Mouse (Mus musculus) ES-Bruce4 (cell line): ENCODE measurements around the gene Cep63. TPM values are rescaled to one million over a fixed set of nuclear protein-coding genes. Genes with fewer than 3 reads are reported as not detected.

Experiments
- H3K27ac ChIP-seq: 2 replicates; pipeline ENCODE4 v1.5.1; 2012; ENCODE audit warnings: low read length, inconsistent platforms; ENCODE audit not compliant: insufficient read depth
- H3K27me3 ChIP-seq: 2 replicates; pipeline ENCODE4 v1.6.1; 2012; ENCODE audit warnings: mild to moderate bottlenecking, low read length, inconsistent platforms; ENCODE audit not compliant: control insufficient read depth, poor library complexity, insufficient read depth, severe bottlenecking
- H3K36me3 ChIP-seq: 2 replicates; pipeline ENCODE4 v1.6.1; 2012; ENCODE audit warnings: inconsistent platforms, mild to moderate bottlenecking, low read length, moderate library complexity; ENCODE audit not compliant: control insufficient read depth, poor library complexity, insufficient read depth, severe bottlenecking
- H3K4me1 ChIP-seq: one replicate; pipeline ENCODE4 v1.8.1; 2011; ENCODE audit warnings: low read length; ENCODE audit not compliant: control insufficient read depth, insufficient read depth
- H3K4me3 ChIP-seq: 2 replicates; pipeline ENCODE4 v1.5.1; 2011; ENCODE audit warnings: low read depth, mild to moderate bottlenecking, low read length
- H3K9ac ChIP-seq: 2 replicates; pipeline ENCODE4 v1.6.1; 2012; ENCODE audit warnings: low read depth, mild to moderate bottlenecking, inconsistent platforms; ENCODE audit not compliant: poor library complexity, severe bottlenecking
- H3K9me3 ChIP-seq: replicated peaks from 2 replicates; pipeline ENCODE4 v1.6.1; 2012; ENCODE audit warnings: mild to moderate bottlenecking, low read length, inconsistent platforms; ENCODE audit not compliant: control insufficient read depth, poor library complexity, insufficient read depth, severe bottlenecking
- CTCF ChIP-seq: IDR thresholded peaks from one replicate; pipeline ENCODE4 v1.8.1; 2011; ENCODE audit warnings: low read depth, low read length
- EP300 ChIP-seq: IDR thresholded peaks from 2 replicates; pipeline ENCODE4 v1.6.1; 2011; ENCODE audit warnings: low read depth, low read length; ENCODE audit not compliant: insufficient read depth
- POLR2A ChIP-seq: IDR thresholded peaks from one replicate; pipeline ENCODE4 v1.8.1; 2011; ENCODE audit warnings: low read length; ENCODE audit not compliant: insufficient read depth
- polyA plus RNA-seq: library from polyadenylated mRNA; stranded (reverse); fragments of >200 nt; gene quantifications from 2 replicates; pipeline ENCODE4 v1.2.4, GENCODE M21; 2011; ENCODE audit warnings: low read depth; ENCODE audit not compliant: missing spikeins, insufficient read depth, insufficient read length

Gene Cep63
- polyA plus RNA-seq, 1 experiment, result 20.9 TPM

GRCm38 (mm10) chr9:102601187-102601586 is 25.1 kb downstream of the Cep63 start:
- no peak overlapping the region for H3K9ac ChIP-seq
- peaks cover 7% of the 10 kb centered on the region; the same call in 1 of the 2 replicates for H3K36me3 ChIP-seq
- no peak for TF ChIP-seq CTCF
- no peak for TF ChIP-seq POLR2A
- TF ChIP-seq EP300, result no peak
- H3K27ac ChIP-seq, result no peak overlapping the region
- H3K4me3 ChIP-seq, result no peak overlapping the region
- no peaks in the 10 kb centered on the region for H3K4me1 ChIP-seq
- no peaks in the 10 kb centered on the region for H3K9me3 ChIP-seq
- no peaks in the 10 kb centered on the region for H3K27me3 ChIP-seq

- no peak overlapping the region for H3K4me3 ChIP-seq
- H3K9me3 ChIP-seq, result no peaks in the 10 kb centered on the region
- no peaks in the 10 kb centered on the region for H3K27me3 ChIP-seq
- no peak overlapping the region for H3K27ac ChIP-seq
- TF ChIP-seq EP300 (no peak), CTCF (no peak), POLR2A (no peak)
- H3K4me1 ChIP-seq, result no peaks in the 10 kb centered on the region
- H3K9ac ChIP-seq, result no peak overlapping the region
- H3K36me3 ChIP-seq, result 0 out of 2 replicates have a peak, but pooled peaks cover 2% of the 10 kb centered on the region
Observed at GRCm38 (mm10) chr9:102595662-102596436, 30.5 kb downstream of the Cep63 start.

- Histone ChIP-seq H3K4me1 (no peaks in the 10 kb centered on the region), H3K27ac (no peak overlapping the region), H3K4me3 (no peak overlapping the region), H3K27me3 (no peaks in the 10 kb centered on the region), H3K9me3 (no peaks in the 10 kb centered on the region), H3K9ac (no peak overlapping the region), H3K36me3 (0 out of 2 replicates have a peak, but pooled peaks cover 2% of the 10 kb centered on the region)
- TF ChIP-seq POLR2A, result no peak
- TF ChIP-seq EP300, result no peak
- TF ChIP-seq CTCF, result no peak
Observed at GRCm38 (mm10) chr9:102594667-102595393, 31.5 kb downstream of the Cep63 start.

GRCm38 (mm10) chr9:102587347-102587746 is 39.0 kb downstream of the Cep63 start:
- H3K4me1 ChIP-seq, result no peaks in the 10 kb centered on the region
- H3K36me3 ChIP-seq, result no peaks in the 10 kb centered on the region
- no peaks in the 10 kb centered on the region for H3K9me3 ChIP-seq
- no peak for TF ChIP-seq POLR2A
- TF ChIP-seq EP300, result no peak
- no peak for TF ChIP-seq CTCF
- H3K27me3 ChIP-seq, result no peaks in the 10 kb centered on the region
- H3K9ac ChIP-seq, result no peak overlapping the region
- no peak overlapping the region for H3K27ac ChIP-seq
- no peak overlapping the region for H3K4me3 ChIP-seq

- no peak overlapping the region for H3K27ac ChIP-seq
- H3K4me1 ChIP-seq, result no peaks in the 10 kb centered on the region
- no peaks in the 10 kb centered on the region for H3K27me3 ChIP-seq
- TF ChIP-seq POLR2A (no peak), CTCF (no peak), EP300 (no peak)
- H3K36me3 ChIP-seq, result no peaks in the 10 kb centered on the region
- H3K9me3 ChIP-seq, result no peaks in the 10 kb centered on the region
- H3K9ac ChIP-seq, result no peak overlapping the region
- H3K4me3 ChIP-seq, result no peak overlapping the region
Observed at GRCm38 (mm10) chr9:102581921-102582469, 44.3 kb downstream of the Cep63 start.

- Histone ChIP-seq H3K27ac (no peak overlapping the region), H3K9ac (no peak overlapping the region), H3K4me3 (no peak overlapping the region), H3K9me3 (no peaks in the 10 kb centered on the region), H3K36me3 (no peaks in the 10 kb centered on the region), H3K4me1 (no peaks in the 10 kb centered on the region), H3K27me3 (no peaks in the 10 kb centered on the region)
- no peak for TF ChIP-seq CTCF
- TF ChIP-seq POLR2A, result no peak
- TF ChIP-seq EP300, result no peak
Observed at GRCm38 (mm10) chr9:102577480-102577879, 48.9 kb downstream of the Cep63 start.
